Mouse (Mus musculus): ENCODE results near the gene Arhgap25.
"Not testable (repeated sequence)": the region's sequence is repeated elsewhere in the genome, so short reads cannot be mapped to it uniquely, and the experiment has no call there.

Gene Arhgap25

GRCm38 (mm10) chr6:87503536-87503935, 29.5 kb downstream of the Arhgap25 start:
- no peak for DNase-seq (ENCODE audit: low spot score)

DNA sequence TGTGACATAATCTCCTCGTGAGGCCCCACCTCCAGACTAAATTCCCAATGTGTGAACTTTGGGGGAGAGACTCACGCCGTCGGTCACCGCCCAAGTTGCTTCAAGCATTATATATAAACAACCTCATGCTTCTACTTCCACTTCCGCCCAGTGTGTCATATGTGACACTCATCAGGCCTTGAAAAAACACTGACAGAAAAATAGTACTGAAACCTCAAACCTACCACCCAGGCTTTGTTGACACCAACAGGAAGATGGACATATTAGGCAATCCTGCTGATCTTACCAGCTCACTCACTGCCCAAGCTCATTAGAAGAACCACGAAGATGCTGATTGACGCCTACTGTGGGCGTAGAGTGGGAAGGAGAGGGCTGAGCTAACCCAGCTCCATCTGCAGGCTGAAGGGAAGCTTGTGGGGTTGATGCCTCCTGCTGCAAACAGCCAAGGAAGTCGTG, 30.2 kb downstream of the Arhgap25 start:
- DNase-seq (ENCODE audit: low spot score): peak; percentile 81

DNA sequence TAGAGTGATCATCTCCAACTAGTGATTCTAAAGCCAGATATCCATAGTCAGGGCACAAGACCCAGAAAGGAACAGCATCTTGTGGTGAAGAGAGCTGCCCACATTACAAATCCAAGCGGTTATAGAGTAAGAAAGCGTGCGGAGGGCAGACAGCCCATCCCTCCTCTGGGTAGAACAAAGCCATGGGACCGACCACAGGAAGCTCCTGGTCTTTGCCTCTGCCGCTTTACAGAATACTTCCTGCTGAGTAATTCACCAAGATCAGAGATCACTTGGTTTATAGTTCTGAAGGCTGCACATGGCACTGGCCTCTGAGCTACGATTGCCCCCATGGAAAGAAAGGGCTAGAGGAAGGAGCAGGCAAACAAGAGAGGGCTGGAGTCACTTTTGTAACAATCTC, 30.6 kb downstream of the Arhgap25 start:
- no peak for DNase-seq (ENCODE audit: low spot score)

DNA sequence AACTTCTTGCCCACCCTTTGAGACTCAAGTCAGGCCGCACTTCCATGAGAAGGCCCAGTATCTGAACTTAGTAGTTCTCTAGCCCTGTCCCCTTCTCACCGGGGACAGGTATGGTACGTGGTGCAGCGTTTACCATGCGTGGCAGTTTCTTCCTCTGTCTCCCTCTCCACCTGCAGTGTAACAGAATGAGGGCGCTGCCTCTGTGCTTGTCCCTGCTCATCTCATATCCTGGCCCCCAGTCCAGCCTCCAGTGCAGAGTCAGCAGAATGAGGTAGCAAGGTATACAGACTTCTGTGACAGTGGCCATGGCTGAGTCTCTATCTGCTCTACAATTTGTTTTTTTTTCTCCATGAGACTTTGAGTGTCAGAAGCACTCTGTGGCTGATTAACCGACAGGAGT, 32.4 kb downstream of the Arhgap25 start:
- DNase-seq (ENCODE audit: low spot score): no peak

DNA sequence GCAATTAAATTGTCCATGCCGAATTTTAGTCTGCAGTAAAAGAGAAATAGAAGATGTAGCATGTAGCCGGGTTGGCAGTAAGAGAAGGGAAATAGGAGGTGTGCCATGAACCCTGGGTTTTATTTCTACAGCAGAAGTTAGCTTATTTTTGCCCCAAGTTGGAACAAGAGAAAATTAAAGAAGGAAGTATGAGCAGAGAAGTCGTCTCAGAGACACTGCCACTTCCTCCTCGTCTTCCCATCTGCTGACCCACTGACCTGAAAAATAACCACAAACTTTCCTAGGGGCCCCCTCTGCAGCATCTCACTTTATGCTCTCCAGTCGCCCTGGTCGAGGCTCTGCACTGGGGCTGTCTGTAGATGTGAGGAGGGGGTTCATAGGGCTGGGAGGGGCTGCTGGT, 33.3 kb downstream of the Arhgap25 start:
- DNase-seq (ENCODE audit: low spot score): peak; percentile 32

DNA sequence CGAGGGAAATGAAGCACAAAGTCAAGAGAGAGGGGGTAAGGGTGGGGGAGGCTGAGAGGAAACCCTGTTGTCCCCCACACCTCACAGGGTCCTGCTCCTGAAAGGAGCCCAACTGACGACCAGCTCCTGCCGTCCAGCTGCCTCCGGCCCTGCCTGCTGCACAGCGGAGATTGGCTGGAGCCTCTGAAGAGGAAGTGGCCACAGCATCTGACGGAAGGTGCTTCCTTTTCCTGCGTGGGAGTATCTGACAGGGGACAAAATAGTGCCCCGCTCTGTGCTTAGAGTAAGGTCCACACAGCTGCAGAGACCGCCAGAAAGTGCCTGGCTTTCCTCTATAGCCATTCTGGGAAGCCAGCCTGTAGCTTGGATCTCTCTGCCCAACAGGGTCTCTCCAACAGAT, 36.9 kb downstream of the Arhgap25 start:
- DNase-seq (ENCODE audit: low spot score): peak; percentile 63

GRCm38 (mm10) chr6:87494339-87494738, 38.7 kb downstream of the Arhgap25 start:
- DNase-seq (ENCODE audit: low spot score): peak; percentile 32

DNA sequence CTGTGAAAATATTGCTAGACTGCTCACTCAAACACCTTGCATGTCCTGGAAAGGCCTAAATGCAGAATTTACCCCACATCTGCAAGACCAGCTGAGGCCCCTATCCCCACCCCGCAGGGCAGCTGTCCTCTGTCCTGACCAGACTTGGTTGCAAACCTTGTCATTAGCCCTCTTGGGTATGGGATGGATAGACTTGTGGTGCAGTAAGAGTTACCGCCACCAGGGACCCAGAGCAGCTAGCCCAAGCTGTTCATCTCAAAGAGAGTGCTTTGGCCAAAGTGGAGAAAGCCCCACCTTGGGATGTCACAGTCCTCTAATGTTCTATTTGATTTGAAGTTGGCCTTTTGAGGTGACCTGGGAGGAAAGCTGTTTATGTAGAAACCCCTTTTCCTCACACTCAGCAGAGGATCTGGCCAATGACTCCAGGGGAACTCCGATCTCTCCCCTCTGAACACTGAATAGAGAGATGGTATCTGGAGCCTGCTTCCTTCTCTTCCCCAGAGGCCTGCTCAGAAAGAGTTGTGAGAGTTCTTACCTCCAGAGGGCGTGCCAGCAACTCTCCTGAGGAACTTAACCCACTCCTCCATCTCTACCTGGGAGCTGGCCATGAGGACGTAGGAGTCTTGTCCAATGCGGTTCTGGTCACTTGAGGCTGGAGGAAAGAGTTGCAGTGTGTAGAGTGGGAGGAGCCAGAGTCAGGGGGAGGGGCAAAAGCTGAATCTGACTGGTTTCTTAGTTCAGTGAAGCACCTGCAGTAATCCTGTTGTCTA, 45.2 kb downstream of the Arhgap25 start:
- DNase-seq (ENCODE audit: low spot score): peak; percentile 51

DNA sequence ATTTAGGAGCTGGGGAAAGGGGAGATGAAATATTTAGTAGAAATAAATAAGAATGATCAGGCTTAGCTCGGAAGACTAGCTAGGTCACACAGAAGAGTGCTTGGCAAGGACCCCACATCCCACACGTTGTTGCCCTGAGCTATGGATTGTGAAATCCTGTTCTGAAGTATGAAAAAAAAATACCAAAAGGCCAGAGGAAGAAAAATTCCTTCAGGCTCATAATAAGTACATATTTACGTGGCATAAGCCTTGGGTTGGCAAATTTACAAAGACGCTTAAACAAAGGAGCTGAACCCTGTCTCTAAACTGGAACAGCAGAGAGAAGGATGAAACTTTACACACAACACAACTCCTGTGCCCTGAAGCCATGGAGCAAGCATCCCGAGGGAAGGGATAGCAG, 48.3 kb downstream of the Arhgap25 start:
- peak; percentile 28 for DNase-seq (ENCODE audit: low spot score)

- DNase-seq (ENCODE audit: low spot score): no peak
These were observed 49.2 kb downstream of the Arhgap25 start for GRCm38 (mm10) chr6:87483900-87484289.

DNA sequence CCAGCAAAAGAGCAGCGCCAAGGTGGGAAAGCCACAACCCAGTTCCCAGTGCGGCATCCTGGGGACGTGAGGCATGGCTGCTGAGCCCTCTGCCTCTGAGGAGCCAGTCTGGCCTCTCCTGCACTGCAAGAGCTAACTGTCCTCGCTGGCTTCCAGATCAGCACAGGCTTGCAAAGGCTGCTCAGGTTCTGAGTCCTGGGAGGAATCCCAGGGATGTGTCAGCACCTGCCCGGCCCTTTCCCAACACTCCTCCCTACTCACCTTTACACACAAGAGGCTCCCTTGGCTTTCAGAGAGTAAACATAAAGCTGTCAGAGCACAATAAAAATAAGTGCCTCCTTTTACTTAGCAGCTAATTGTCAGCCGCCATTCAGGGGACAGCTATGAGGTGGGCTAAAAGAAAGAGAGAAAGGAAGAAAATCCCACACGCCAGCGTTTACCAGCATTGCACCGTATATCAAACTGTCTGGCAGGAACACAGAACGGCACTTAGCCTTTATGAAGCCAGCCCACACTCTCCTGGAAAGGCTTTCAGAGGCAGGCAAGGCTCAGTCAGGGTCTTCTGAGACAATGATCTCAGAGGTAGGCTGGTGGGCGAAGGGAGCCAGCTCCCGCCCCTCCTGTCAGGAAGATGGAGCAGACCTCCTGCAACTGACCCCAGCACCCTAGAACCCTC, 49.7 kb downstream of the Arhgap25 start:
- DNase-seq (ENCODE audit: low spot score): no peak

DNA sequence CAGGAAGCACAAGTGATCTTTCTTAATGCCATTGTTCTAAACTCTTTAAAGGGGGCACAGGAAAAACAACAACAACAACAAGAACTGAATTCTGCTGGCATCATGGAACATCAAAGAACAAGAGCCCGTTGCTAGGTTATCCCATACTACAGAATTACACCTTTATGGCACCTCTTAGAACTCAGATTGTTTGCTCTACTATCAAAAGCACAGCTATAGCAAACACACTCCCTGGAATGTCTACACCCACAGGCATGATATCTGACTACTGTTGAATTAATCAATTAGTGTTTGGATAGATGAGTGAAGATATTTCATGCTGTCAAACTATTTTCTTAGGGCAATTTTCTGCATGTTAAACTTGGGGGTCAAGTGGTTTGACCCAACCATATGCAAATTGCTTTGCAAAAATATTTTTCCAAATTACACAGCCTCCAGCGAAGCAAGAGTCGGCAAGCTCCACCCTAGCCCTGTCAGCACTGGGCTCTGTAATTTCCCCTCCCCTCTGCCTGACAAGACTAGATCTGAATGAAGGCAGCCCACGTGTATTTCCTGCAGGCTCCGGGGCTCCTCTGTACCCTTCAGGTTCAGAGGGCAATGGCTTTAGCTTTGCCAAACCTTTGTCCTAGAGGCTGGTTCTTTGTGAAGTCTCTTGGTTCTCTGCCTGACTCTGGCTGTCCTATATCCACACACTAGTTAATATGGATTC, 53.6 kb downstream of the Arhgap25 start:
- no peak for DNase-seq (ENCODE audit: low spot score)

- no peak for DNase-seq (ENCODE audit: low spot score)
These were observed 54.2 kb downstream of the Arhgap25 start for GRCm38 (mm10) chr6:87478847-87479246.

- no peak for DNase-seq (ENCODE audit: low spot score)
These were observed 57.8 kb downstream of the Arhgap25 start for GRCm38 (mm10) chr6:87475223-87475622.

DNA sequence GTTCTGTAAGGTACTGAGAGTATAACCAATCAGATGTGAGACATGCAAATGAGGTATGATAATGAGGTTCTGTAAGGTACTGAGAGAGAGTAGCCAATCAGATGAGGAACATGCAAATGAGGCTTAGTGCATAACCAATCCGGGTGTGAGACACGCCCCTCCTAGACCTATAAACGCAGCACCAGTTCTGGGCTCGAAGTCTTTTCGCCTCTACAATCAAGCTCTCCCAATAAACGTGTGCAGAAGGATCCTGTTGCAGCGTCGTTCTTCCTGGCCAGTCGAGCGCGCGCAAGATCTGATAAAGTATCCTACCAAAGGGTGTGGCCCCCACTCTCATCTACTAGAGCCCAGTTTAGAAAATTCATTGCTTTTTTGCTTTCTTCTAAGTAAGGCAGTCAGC, 63.0 kb downstream of the Arhgap25 start:
- not testable (repeated sequence) for DNase-seq (ENCODE audit: low spot score)

DNA sequence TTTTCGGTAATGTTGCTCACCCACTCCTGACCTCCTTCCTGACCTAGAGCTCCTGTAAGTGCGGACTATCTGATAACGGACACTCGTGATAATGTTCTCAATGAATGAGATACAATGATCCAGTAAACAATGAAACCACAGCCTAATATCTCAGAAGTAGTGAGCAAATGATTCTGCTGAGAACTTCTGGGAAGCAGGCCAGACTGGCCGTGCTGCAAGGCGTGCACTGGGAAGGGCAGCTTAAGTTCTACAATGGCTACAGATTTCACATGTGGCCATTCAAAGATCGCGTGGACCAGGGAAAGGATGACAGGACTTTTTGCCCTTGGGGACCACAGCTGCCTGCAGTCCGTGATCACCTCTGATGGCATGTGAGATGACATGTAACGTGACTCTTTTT, 64.7 kb downstream of the Arhgap25 start:
- DNase-seq (ENCODE audit: low spot score): peak; percentile 23

DNA sequence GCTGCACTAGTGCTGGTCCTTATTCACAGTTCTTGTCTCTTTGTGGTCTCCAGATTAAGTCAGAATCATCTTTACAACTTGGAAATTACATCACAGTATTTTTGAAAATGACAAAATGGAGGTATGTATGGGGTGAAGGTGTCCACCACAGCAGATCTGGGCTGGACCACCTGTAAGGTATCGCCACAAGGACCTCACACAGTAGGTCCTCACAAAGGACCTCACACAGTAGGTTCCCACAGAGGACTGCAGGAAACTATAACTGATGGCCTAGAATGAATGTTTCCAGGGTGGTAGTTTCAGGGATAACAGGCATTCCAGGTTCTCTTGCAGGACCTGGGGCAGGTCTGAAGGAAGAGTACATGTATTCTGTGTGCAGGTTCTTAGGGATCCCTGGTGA, 65.7 kb downstream of the Arhgap25 start:
- no peak for DNase-seq (ENCODE audit: low spot score)

DNA sequence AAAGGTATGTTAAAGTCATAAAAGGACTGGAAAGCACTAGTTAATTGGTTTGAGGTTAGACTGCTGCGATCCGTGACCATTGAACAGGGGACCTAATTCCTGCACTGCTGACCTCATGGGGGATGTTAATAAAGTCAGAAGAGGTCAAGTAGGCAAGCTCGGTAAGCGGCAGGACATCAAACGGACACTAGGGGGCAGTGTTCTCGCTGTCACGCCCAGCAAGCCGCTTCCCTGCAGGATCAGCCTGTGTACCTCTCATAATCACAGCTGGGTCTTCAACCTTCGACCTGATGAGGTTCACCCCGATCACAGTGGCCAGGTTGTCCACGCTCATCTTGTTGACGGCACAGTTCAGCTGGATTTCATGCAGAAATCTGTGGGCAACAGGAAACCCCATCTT, 66.8 kb downstream of the Arhgap25 start:
- DNase-seq (ENCODE audit: low spot score): peak; percentile 68

GRCm38 (mm10) chr6:87455507-87455906, 77.6 kb downstream of the Arhgap25 start:
- DNase-seq (ENCODE audit: low spot score): peak; percentile 49

- no peak for DNase-seq (ENCODE audit: low spot score)
These were observed 81.3 kb downstream of the Arhgap25 start for GRCm38 (mm10) chr6:87451771-87452170.

DNA sequence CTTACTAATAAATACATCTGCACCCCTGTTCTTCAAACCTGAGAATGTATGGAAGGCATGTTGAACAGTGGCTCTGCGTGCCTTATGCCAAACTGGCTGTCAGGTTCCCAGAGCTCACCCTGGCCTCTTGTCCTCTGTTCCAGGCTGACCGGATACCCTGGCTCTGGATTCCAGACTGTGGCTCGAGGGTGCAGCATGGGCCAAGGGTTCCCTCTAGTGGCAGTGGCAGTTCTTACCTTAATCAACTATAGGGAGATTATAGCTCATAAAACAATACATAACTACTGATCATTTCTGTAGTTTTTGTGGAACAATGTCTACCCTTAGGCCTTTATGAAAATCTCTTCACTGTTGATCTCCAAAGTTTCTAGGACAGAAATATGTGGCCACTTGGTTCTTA, 82.0 kb downstream of the Arhgap25 start:
- DNase-seq (ENCODE audit: low spot score): peak; percentile 61

DNA sequence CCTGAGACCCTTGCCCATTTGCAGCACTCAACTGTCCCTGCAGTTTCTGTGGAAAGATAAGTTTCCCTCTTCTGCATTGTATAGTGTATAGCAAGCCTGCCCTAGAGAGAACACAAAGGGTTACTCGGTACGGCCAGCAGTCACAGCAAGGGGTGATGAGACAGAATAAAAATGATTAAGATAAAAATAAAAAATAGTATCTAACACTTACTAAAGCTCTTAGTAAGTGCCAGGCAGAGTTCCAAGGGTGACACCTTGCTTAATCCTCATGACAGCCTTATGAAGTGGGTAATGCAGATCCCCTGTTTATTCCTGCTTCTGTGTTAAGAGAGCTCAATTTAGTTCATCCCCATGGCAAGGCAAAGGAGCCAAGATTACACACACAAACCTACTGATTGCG, 83.5 kb downstream of the Arhgap25 start:
- DNase-seq (ENCODE audit: low spot score): no peak

DNA sequence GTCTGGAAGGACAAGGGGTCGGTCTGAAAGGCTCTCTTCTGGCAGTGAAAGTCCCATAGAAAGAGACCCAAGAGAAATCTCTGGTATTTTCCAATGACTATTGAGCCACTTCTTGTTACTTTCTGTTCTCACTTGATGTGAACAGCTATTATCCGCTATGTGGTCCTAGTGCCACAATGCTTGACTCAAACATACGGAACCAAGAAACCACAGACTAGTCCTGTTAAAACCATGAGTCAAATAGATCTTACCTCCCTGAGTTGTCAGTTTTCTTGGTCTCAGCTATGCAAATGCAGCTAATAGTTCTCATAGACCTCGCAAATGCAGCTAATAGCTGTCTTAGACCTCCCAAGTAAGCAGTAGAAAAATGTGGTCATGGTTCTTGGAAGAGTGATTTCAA, 85.8 kb downstream of the Arhgap25 start:
- DNase-seq (ENCODE audit: low spot score): no peak

Measured in lung, postnatal 25 days (tissue).